Mouse (Mus musculus) G1E (cell line): ENCODE results near the gene Dnah17. TPM values are rescaled to one million over a fixed set of nuclear protein-coding genes. Genes with fewer than 3 reads are reported as not detected.

ENCODE experiments used
- ATAC-seq: 2 replicates; pipeline ENCODE4 v1.8.0; 2016; ENCODE audit warnings: mild to moderate bottlenecking; ENCODE audit not compliant: insufficient number of reproducible peaks, poor library complexity, low FRiP score, severe bottlenecking; ENCODE audit errors: extremely low read depth
- DNase-seq: peaks from one replicate; pipeline ENCODE4 v3.0.0; 2012; ENCODE audit warnings: low spot score
- H3K27me3 ChIP-seq: 2 replicates; pipeline ENCODE4 v1.6.1; 2012; ENCODE audit warnings: mild to moderate bottlenecking, low read length, inconsistent platforms; ENCODE audit not compliant: insufficient read depth
- H3K36me3 ChIP-seq: replicated peaks from 2 replicates; pipeline ENCODE3; 2012; ENCODE audit warnings: mild to moderate bottlenecking, inconsistent platforms
- H3K4me1 ChIP-seq: 2 replicates; pipeline ENCODE4 v1.6.1; 2012; ENCODE audit warnings: low read depth, low read length, inconsistent platforms, mixed read lengths; ENCODE audit not compliant: insufficient read depth
- H3K4me3 ChIP-seq: 2 replicates; pipeline ENCODE4 v1.5.1; 2012; ENCODE audit warnings: low read depth, mild to moderate bottlenecking, inconsistent platforms, low read length, moderate library complexity, mixed read lengths
- H3K9me3 ChIP-seq: replicated peaks from 2 replicates; pipeline ENCODE4 v1.6.1; 2012; ENCODE audit warnings: inconsistent platforms
- CTCF ChIP-seq: IDR thresholded peaks from 2 replicates; pipeline ENCODE4 v1.5.1; 2012; ENCODE audit warnings: low read depth, low read length, inconsistent platforms, mixed read lengths
- GATA1 ChIP-seq: IDR thresholded peaks from 2 replicates; pipeline ENCODE4 v1.6.1; 2012; ENCODE audit warnings: borderline replicate concordance, low read length, inconsistent platforms, mixed read lengths
- GATA2 ChIP-seq: IDR thresholded peaks from 2 replicates; pipeline ENCODE4 v1.6.1; 2012; ENCODE audit warnings: low read depth, low read length, inconsistent platforms, borderline replicate concordance
- POLR2AphosphoS5 ChIP-seq: IDR thresholded peaks from 2 replicates; pipeline ENCODE4 v1.6.1; 2012; ENCODE audit warnings: low read depth, low read length, inconsistent platforms; ENCODE audit not compliant: insufficient replicate concordance
- TAL1 ChIP-seq: conservative IDR thresholded peaks from 2 replicates; pipeline ENCODE4 v1.6.1; 2012; ENCODE audit warnings: low read depth, low read length, inconsistent platforms, mixed read lengths
- polyA plus RNA-seq: library from polyadenylated mRNA; stranded (reverse); fragments of >175 nt; gene quantifications from 2 replicates; pipeline ENCODE4 v1.2.3, GENCODE M21; 2012
- total RNA-seq, 2 experiments: library from RNA; stranded (forward) in 1 of 2; stranded (reverse) in 1 of 2; fragments of 200-1000 nt in 1 of 2; fragments of >200 nt in 1 of 2; fragmentation: Nextera tagmentation in 1 of 2; gene quantifications; 2 replicates each; pipeline ENCODE4 v1.2.3; 2014 to 2017

The Dnah17 gene
- total and polyA plus RNA-seq, 3 experiments, result 0.11 TPM; not detected in 2

GRCm38 (mm10) chr11:118140771-118141565, 10.5 kb upstream of the Dnah17 start:
- H3K4me3 ChIP-seq, result no peak overlapping the region
- no peaks in the 10 kb centered on the region for H3K27me3 ChIP-seq
- H3K4me1 ChIP-seq, result no peaks in the 10 kb centered on the region
- TF ChIP-seq GATA1 (no peak), POLR2AphosphoS5 (no peak), GATA2 (no peak), TAL1 (no peak), CTCF (no peak)
- H3K9me3 ChIP-seq, result no peaks in the 10 kb centered on the region
- no peaks in the 10 kb centered on the region for H3K36me3 ChIP-seq
- no peak for ATAC-seq
- no peak for DNase-seq

- no peak for DNase-seq
- H3K36me3 ChIP-seq, result no peaks in the 10 kb centered on the region
- no peak for ATAC-seq
- H3K27me3 ChIP-seq, result no peaks in the 10 kb centered on the region
- no peak for TF ChIP-seq POLR2AphosphoS5
- TF ChIP-seq GATA2, result no peak
- no peak for TF ChIP-seq GATA1
- no peak for TF ChIP-seq TAL1
- TF ChIP-seq CTCF, result no peak
- no peaks in the 10 kb centered on the region for H3K4me1 ChIP-seq
- H3K9me3 ChIP-seq, result no peaks in the 10 kb centered on the region
- H3K4me3 ChIP-seq, result no peak overlapping the region
These were observed 7.9 kb upstream of the Dnah17 start for GRCm38 (mm10) chr11:118138347-118138746.

- no peak for ATAC-seq
- no peak for TF ChIP-seq POLR2AphosphoS5
- TF ChIP-seq GATA2, result no peak
- no peak for TF ChIP-seq CTCF
- no peak for TF ChIP-seq GATA1
- TF ChIP-seq TAL1, result no peak
These were observed 5.8 kb upstream of the Dnah17 start for GRCm38 (mm10) chr11:118136172-118136632.

GRCm38 (mm10) chr11:118135271-118135670, 4.8 kb upstream of the Dnah17 start:
- TF ChIP-seq TAL1, result no peak
- no peak for TF ChIP-seq CTCF
- no peak for TF ChIP-seq GATA2
- TF ChIP-seq GATA1, result no peak
- no peak for TF ChIP-seq POLR2AphosphoS5
- no peak overlapping the region for H3K4me3 ChIP-seq
- no peaks in the 10 kb centered on the region for H3K36me3 ChIP-seq
- DNase-seq (no peak), ATAC-seq (no peak)
- H3K4me1 ChIP-seq, result no peaks in the 10 kb centered on the region
- no peaks in the 10 kb centered on the region for H3K9me3 ChIP-seq
- H3K27me3 ChIP-seq, result peaks cover 3% of the 10 kb centered on the region; the same call in 1 of the 2 replicates

More at GRCm38 (mm10) chr11:118136172-118136632, 5.8 kb upstream of the Dnah17 start:
- Histone ChIP-seq H3K9me3 (no peaks in the 10 kb centered on the region), H3K4me3 (no peak overlapping the region), H3K36me3 (no peaks in the 10 kb centered on the region), H3K27me3 (no peaks in the 10 kb centered on the region), H3K4me1 (no peaks in the 10 kb centered on the region)
- no peak for DNase-seq

- no peak for ATAC-seq
- Histone ChIP-seq H3K4me3 (no peak overlapping the region), H3K27me3 (peaks cover 3% of the 10 kb centered on the region; the same call in 1 of the 2 replicates), H3K36me3 (no peaks in the 10 kb centered on the region), H3K4me1 (no peaks in the 10 kb centered on the region), H3K9me3 (no peaks in the 10 kb centered on the region)
- TF ChIP-seq GATA1 (no peak), TAL1 (no peak), GATA2 (no peak), CTCF (no peak), POLR2AphosphoS5 (no peak)
- no peak for DNase-seq
These were observed 3.3 kb upstream of the Dnah17 start for GRCm38 (mm10) chr11:118133752-118134169.

GRCm38 (mm10) chr11:118133133-118133751, 2.8 kb upstream of the Dnah17 start:
- H3K4me3 ChIP-seq, result no peak overlapping the region
- DNase-seq (no peak), ATAC-seq (no peak)
- TF ChIP-seq POLR2AphosphoS5 (no peak), GATA1 (no peak), GATA2 (no peak), CTCF (no peak), TAL1 (no peak)
- H3K9me3 ChIP-seq, result no peaks in the 10 kb centered on the region
- H3K27me3 ChIP-seq, result peaks cover 3% of the 10 kb centered on the region; the same call in 1 of the 2 replicates
- H3K36me3 ChIP-seq, result no peaks in the 10 kb centered on the region
- no peaks in the 10 kb centered on the region for H3K4me1 ChIP-seq
